In the genomic region with DNA sequence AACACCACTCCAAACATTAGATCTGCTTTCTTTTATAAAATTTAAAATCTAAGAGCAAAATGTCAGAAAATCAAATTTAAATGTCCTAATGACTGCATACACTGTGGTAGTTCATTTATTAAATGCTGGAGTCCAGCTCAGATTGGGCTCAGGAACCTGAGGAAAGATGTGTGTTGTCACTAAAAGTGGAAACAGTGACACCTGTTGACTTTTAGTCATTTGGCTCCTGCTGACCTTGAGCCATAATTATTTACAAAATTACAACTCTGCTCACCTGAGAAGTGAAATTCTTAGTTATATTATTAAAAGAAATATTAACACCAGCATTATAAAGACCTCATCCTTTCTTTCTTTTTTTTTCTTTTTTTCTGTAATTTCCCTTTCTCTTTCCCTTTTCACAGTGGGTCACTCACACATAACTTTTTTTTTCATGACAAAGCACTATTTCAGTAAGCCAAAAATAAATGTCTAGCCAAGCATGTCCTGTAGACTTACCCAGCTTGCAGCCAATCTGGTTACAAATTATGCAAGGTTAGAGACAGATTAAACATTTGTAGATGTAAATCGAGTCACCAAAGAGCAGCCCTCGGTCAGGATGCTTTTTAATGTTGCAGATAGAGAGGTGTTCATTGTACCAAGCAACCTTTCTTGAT, we compare ENCODE assay signal across 20 mouse cellular contexts.
"Had no signal": no experiment of that assay in that cellular context is flagged by ENCODE, and none has a peak within 500 bp of the region (broad histone marks: within the 10 kb centered on the region; RNA-seq: fewer than 3 reads in every experiment).

No protein-coding gene starts in this region.

- H3K36me3 ChIP-seq: intestine, embryonic 15.5 days; lung, embryonic 15.5 days; midbrain, embryonic 10.5 days; midbrain, embryonic 13.5 days; neural tube, embryonic 13.5 days had no signal

- DNase-seq: kidney, adult 18-20 months; kidney, postnatal 14 days; layer of hippocampus, postnatal 36 days; lung, adult 18-20 months; lung, postnatal 10 days; lung, postnatal 36 days; thymus, adult 18-20 months; thymus, postnatal 36 days had no signal

- H3K27ac ChIP-seq: intestine, embryonic 15.5 days; layer of hippocampus, adult 2 months; left cerebral cortex, adult 2 months; liver, embryonic 14.5 days; lung, embryonic 15.5 days; midbrain, embryonic 10.5 days; midbrain, embryonic 13.5 days; neural tube, embryonic 13.5 days had no signal

- H3K4me3 ChIP-seq: intestine, embryonic 15.5 days; layer of hippocampus, adult 2 months; left cerebral cortex, adult 2 months; lung, embryonic 15.5 days; megakaryocyte, embryonic 14.5 days; midbrain, embryonic 10.5 days; midbrain, embryonic 13.5 days; myocyte; neural tube, embryonic 13.5 days had no signal

- H3K9me3 ChIP-seq: intestine, embryonic 15.5 days; lung, embryonic 15.5 days; megakaryocyte, embryonic 14.5 days; midbrain, embryonic 10.5 days; midbrain, embryonic 13.5 days; neural tube, embryonic 13.5 days had no signal

- H3K27me3 ChIP-seq: intestine, embryonic 15.5 days; lung, embryonic 15.5 days; megakaryocyte, embryonic 14.5 days; midbrain, embryonic 13.5 days; neural tube, embryonic 13.5 days had no signal

- H3K4me1 ChIP-seq: intestine, embryonic 15.5 days; lung, embryonic 15.5 days; megakaryocyte, embryonic 14.5 days; midbrain, embryonic 10.5 days; midbrain, embryonic 13.5 days; neural tube, embryonic 13.5 days had no signal

- ATAC-seq: intestine, embryonic 15.5 days; midbrain, embryonic 13.5 days; midbrain, embryonic 16.5 days had no signal

- H3K9ac ChIP-seq: intestine, embryonic 15.5 days; liver, embryonic 14.5 days; lung, embryonic 15.5 days; midbrain, embryonic 13.5 days; neural tube, embryonic 13.5 days had no signal

- H3K4me2 ChIP-seq: intestine, embryonic 15.5 days; liver, embryonic 11.5 days; lung, embryonic 15.5 days; midbrain, embryonic 13.5 days; neural tube, embryonic 13.5 days had no signal
